Mouse (Mus musculus): ENCODE data around the gene Nom1. TPM values are rescaled to one million over a fixed set of nuclear protein-coding genes. Genes with fewer than 3 reads are reported as not detected.

Nom1 gene
- polyA plus RNA-seq, 1 experiment: 0.35 TPM

GRCm38 (mm10) chr5:29487321-29487720, 52.9 kb downstream of the Nom1 start:
- H3K9me3 ChIP-seq (ENCODE audit: control insufficient read depth, low read length): no peaks in the 10 kb centered on the region; the same call in 1 of the 2 replicates
- peaks cover 91% of the 10 kb centered on the region for H3K27me3 ChIP-seq (ENCODE audit: control insufficient read depth)
- no peaks in the 10 kb centered on the region for H3K4me1 ChIP-seq (ENCODE audit: control insufficient read depth)
- no peak overlapping the region for H3K4me3 ChIP-seq (replicated peaks)
- H3K36me3 ChIP-seq (ENCODE audit: control insufficient read depth): no peaks in the 10 kb centered on the region
- no peak for TF ChIP-seq TAL1 (IDR thresholded peaks at IDR 0.05; ENCODE audit: low read length)
- TF ChIP-seq GATA1 (IDR thresholded peaks at IDR 0.05; ENCODE audit: low read length): no peak

GRCm38 (mm10) chr5:29507013-29507412, 72.5 kb downstream of the Nom1 start:
- Histone ChIP-seq H3K4me3 (replicated peaks) (no peak overlapping the region), H3K36me3 (ENCODE audit: control insufficient read depth) (no peaks in the 10 kb centered on the region), H3K9me3 (ENCODE audit: control insufficient read depth, low read length) (no peaks in the 10 kb centered on the region), H3K4me1 (ENCODE audit: control insufficient read depth) (no peaks in the 10 kb centered on the region), H3K27me3 (ENCODE audit: control insufficient read depth) (no peaks in the 10 kb centered on the region)
- TF ChIP-seq GATA1 (IDR thresholded peaks at IDR 0.05; ENCODE audit: low read length) (no peak), TAL1 (IDR thresholded peaks at IDR 0.05; ENCODE audit: low read length) (no peak)

Other genes starting within 250 kb of the Nom1 start
- gene Rnf32, start 238.7 kb upstream of the Nom1 start, polyA plus RNA-seq (2012): 0.02 TPM in 1 of 2 replicates, not detected in the other
- gene Lmbr1, start 56.3 kb upstream of the Nom1 start, polyA plus RNA-seq (2012): 0.04 and 0.17 TPM in 2 replicates
- not detected in 2 replicates for gene Mnx1, start 43.8 kb downstream of the Nom1 start, polyA plus RNA-seq (2012)
- 0.22 and 0.25 TPM in 2 replicates for gene Ube3c, start 134.6 kb downstream of the Nom1 start, polyA plus RNA-seq (2012)

Data from erythroblast, embryonic 14.5 days (primary cell).